Mouse (Mus musculus): ENCODE data around the gene Hhatl. TPM values are rescaled to one million over a fixed set of nuclear protein-coding genes. Genes with fewer than 3 reads are reported as not detected.

Gene Hhatl
- total RNA-seq, 2 experiments from 2014 or later = 20.0 to 21.3 TPM

DNA sequence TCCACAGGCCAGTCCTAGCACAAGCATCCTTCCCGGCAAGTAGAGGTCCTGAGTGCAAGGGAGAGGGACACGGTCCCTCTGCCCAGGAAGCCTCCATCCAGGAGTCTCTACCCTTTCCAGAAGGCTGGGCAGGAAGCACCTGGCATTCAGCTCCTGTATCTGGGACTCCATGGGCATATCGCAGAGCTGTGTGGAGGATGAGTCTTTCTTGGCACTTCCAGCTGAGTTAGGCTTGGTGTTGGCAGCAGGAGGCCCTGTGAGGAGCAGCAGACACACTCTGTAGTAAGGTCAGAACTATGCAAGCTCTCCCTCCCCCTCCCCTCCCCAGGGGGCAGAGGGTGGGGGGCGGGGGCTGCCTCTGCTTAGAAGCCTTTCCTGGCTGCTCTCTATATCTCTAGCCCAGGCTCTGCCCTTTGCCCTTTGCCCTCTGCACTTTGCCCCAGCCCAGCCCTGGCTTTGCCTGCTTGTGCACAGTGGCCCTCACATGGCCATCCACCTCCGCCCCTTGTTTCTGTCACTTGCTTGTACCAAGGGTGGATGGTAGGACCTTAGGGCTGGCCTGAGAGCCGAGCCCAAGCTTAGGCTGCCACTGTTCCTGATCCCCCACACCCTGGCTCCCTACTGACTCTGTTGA lies 6.7 kb upstream of the Hhatl start:
- intact Hi-C loops (cut with DNase I) = no loop called here
- DNase-seq (ENCODE audit: extremely low spot score in 1 of 2, low spot score in 2 of 2) = no peak
- no peak for TF ChIP-seq CTCF (IDR thresholded peaks at IDR 0.05)
- Histone ChIP-seq H3K4me3 (no peak overlapping the region), H3K27ac (no peak overlapping the region)

DNA sequence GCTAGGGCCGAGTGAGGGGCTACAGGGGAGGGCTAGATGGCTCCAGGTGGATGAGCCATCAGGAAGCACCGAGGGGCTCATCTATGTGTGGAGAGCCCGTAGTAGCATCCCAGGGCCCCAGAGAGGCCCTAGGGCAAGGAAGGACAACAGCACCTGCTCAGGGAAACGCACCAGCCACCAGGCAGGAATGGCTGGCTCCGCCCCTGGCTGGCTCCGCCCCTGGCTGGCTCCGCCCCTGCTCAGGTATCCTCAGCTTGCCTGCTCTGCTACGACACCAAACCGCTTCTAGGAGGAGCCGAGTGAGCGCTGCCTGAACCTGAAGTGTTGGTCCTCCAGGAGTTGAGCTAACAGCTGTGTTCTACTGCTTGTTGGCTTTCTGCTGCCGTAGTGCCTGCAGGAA lies 5.4 kb upstream of the Hhatl start:
- no peak overlapping the region for H3K4me3 ChIP-seq
- TF ChIP-seq CTCF (IDR thresholded peaks at IDR 0.05) = no peak
- no peak overlapping the region for H3K27ac ChIP-seq
- intact Hi-C loops (cut with DNase I) = no loop called here
- DNase-seq (ENCODE audit: extremely low spot score in 1 of 2, low spot score in 2 of 2) = no peak

DNA sequence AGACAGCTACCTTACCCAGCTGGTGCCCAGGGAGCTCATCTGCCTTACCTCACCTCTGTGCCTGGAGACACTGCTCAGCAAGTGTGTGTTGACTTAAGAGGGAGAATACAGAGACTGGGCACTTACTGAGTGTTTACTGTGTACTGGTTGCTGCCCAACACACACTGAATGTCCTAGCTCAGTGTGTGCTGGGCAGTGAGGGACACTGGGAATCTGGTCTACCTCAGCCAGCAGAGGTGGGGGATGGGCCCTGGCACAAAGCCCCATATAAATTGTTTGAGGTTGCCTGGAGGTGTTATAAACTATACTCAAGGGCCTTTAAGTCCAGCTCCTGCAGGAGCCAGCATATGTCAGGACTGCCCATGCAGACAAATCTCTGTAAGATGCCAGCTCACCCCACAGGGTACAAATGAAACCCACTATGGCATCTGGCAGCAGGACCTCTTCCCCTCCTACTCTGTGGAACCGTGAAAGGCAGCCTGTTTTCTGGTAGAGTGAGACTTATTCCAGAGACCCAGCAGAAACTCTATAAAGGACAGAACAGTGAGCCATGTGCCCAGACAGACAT lies 2.7 kb upstream of the Hhatl start:
- intact Hi-C loops (cut with DNase I) = loop anchor here (5.0 kb wide), 1 partner anchor 32 kb away; no protein-coding TSS in a partner anchor
- TF ChIP-seq CTCF (IDR thresholded peaks at IDR 0.05) = no peak
- Histone ChIP-seq H3K27ac (no peak overlapping the region), H3K4me3 (no peak overlapping the region)
- DNase-seq (ENCODE audit: extremely low spot score in 1 of 2, low spot score in 2 of 2) = no peak

DNA sequence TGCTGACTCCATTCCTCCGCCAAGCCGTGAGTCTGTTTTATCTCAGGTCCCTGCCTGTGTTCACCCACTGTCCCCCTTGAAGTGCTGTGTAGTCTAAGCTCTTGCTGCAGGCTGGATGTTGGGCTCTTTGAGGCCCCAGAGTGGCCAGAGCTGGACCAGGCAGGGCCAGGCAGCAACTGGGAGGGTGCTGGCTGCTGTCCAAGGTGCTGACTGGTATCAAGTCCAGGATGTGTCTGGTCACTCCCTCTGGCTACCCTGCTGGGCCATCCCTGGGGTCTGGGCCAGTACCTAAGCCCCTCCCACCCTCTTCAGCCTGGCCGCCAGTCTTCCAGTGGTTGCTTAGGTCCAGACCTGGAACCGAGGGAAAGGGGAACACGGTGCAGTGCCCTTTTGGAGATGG lies 1.1 kb downstream of the Hhatl start:
- peak; percentile 46 to 52 for DNase-seq (ENCODE audit: extremely low spot score in 1 of 2, low spot score in 2 of 2)
- H3K27ac ChIP-seq = peak overlapping the region; percentile 83
- peak overlapping the region; percentile 42 for H3K4me3 ChIP-seq
- no peak for TF ChIP-seq CTCF (IDR thresholded peaks at IDR 0.05)
- intact Hi-C loops (cut with DNase I) = loop anchor here (5.0 kb wide), 1 partner anchor 36 kb away; no protein-coding TSS in a partner anchor

DNA sequence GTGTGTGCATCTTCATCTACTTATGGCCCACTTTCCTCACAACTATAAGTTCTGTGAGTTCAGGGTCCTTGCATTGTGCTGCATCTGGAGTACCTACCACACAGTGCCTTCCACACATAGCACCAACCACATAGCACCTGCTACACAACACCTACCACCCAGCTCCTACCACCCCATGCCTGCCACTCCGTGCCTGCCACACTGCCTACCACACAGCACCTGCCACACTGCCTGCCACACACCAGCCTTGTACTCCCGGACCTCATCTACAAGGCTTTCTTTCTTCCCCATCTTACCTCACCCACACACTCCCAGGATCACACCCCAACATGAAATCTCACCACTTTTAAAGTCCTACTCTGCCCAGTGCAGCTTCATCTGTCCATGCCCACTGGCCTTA lies 5.9 kb downstream of the Hhatl start:
- TF ChIP-seq CTCF (IDR thresholded peaks at IDR 0.05) = no peak
- intact Hi-C loops (cut with DNase I) = no loop called here
- no peak overlapping the region for H3K4me3 ChIP-seq
- H3K27ac ChIP-seq = no peak overlapping the region
- DNase-seq (ENCODE audit: extremely low spot score in 1 of 2, low spot score in 2 of 2) = no peak

DNA sequence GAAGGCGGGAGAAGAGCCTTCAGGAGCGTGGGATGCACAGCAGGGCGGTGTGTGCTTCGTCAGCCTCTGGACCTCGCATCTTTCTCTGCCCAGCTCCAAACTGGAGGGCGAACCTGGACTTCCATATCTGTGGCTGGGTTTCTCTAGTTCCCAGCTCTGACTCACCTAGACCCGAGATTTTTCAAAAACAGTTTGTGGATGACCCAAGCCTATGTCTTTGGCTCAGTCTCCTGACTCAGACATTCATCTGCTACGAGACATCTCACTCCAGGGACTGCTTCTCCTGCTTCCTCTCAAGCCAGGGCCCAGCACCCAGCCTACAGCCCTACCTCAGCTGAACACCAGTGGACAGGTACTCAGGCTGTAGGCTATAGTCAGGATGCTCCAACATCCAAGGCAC lies 7.0 kb downstream of the Hhatl start:
- intact Hi-C loops (cut with DNase I) = no loop called here
- H3K4me3 ChIP-seq = no peak overlapping the region
- no peak for TF ChIP-seq CTCF (IDR thresholded peaks at IDR 0.05)
- H3K27ac ChIP-seq = no peak overlapping the region
- no peak for DNase-seq (ENCODE audit: extremely low spot score in 1 of 2, low spot score in 2 of 2)

DNA sequence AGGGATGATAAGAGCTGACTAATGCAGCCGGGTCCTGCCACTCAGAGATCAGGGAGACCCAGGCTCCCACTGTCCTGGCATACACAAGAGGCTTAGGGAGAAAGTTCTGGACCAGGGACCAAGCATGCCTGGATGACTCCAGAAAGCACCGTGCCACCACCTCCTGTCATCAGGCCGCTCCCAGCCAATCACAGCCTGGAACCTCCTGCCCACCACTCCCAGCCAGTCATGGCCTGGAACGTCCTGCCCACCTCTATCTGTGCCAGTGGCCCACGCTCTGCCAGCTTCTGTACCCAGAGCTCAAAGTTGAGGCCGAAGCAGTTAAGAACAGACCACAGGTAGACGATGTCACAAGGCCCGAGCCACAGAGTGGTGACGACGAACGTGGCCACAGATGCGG lies 7.5 kb downstream of the Hhatl start:
- DNase-seq (ENCODE audit: extremely low spot score in 1 of 2, low spot score in 2 of 2) = no peak
- no peak overlapping the region for H3K27ac ChIP-seq
- H3K4me3 ChIP-seq = no peak overlapping the region
- intact Hi-C loops (cut with DNase I) = no loop called here
- TF ChIP-seq CTCF (IDR thresholded peaks at IDR 0.05) = no peak

DNA sequence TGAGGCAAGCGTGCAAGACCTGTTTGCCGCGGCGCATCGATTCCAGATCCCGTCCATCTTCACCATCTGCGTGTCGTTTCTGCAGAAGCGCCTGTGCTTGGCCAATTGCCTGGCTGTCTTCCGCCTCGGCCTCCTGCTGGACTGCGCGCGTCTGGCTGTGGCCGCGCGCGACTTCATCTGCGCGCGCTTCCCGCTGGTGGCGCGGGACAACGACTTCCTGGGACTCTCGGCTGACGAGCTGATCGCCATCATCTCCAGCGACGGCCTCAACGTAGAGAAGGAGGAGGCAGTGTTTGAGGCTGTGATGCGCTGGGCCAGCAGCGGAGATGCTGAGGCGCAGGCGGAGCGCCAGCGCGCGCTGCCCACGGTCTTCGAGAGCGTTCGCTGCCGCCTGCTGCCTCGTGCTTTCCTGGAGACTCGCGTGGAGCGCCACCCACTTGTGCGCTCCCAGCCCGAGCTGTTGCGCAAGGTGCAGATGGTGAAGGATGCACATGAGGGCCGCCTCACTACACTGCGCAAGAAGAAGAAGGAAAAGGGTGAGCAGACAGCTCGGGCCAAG lies 14.2 kb downstream of the Hhatl start:
- H3K27ac ChIP-seq = peak overlapping the region; percentile 87
- intact Hi-C loops (cut with DNase I) = loop anchor here (1.0 kb wide), 1 partner anchor 48 kb away; no protein-coding TSS in a partner anchor
- no peak for TF ChIP-seq CTCF (IDR thresholded peaks at IDR 0.05)
- peak; percentile 76 to 83 for DNase-seq (ENCODE audit: extremely low spot score in 1 of 2, low spot score in 2 of 2)
- H3K4me3 ChIP-seq = peak overlapping the region; percentile 34

DNA sequence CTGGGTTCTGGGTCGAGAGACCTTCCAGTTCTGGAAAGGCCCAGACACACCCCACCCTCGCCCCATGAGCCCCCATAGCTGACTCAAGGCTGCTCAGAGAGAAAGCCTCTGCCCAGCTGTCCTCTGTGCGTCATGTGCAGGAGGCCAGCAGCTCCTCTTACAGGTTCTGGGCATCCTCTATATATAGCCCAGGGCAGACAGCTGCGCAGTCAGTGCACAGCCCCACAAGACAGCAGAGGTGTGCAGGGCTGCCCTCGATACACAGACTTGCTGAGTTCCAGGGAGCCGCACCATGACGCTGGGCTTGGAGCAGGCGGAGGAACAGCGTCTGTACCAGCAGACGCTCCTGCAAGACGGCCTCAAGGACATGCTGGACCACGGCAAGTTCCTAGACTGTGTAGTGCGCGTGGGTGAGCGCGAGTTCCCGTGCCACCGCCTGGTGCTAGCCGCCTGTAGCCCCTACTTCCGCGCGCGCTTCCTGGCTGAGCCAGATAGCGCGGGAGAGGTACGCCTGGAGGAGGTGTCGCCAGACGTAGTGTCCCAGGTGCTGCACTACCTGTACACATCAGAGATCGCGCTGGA lies 14.7 kb downstream of the Hhatl start, which contains the start of gene Klhl40:
Gene Klhl40, plus strand, starts transcription at position 124 of the 582 bp plus-strand sequence.
- DNase-seq (ENCODE audit: extremely low spot score in 1 of 2, low spot score in 2 of 2) = peak; percentile 48 to 74
- no peak for TF ChIP-seq CTCF (IDR thresholded peaks at IDR 0.05)
- peak within 1 kb of the TSS; percentile 34 for H3K4me3 ChIP-seq
- intact Hi-C loops (cut with DNase I) = loop anchor here (1.0 to 2.0 kb wide), 2 partner anchors 17 to 49 kb away; no protein-coding TSS in a partner anchor
- peak within 1 kb of the TSS; percentile 87 for H3K27ac ChIP-seq

DNA sequence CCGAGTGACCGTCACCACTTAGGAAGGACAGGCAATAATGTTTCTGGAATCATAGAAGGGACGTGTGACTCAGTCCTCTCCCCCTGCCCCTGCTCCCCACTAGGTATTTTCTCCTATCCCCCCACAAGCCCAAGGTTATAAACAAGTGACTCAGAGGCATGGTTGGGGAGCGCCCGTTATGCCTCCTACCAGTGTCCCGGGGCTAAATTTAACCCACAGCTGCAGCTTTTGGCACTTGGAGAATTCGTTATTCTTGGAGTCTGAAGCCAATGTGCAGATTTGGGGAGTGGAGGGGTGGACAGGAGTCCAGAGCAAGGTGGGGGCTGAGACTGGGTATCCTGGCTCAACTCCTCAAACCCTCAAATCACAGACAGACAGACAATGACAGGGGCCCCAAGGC lies 15.8 kb downstream of the Hhatl start:
- Histone ChIP-seq H3K4me3 (no peak overlapping the region), H3K27ac (peak overlapping the region; percentile 87)
- DNase-seq (ENCODE audit: extremely low spot score in 1 of 2, low spot score in 2 of 2) = peak in 1 of 2 experiments; percentile 51
- TF ChIP-seq CTCF (IDR thresholded peaks at IDR 0.05) = no peak
- intact Hi-C loops (cut with DNase I) = loop anchor here (2.0 kb wide), 1 partner anchor 16 kb away; no protein-coding TSS in a partner anchor

DNA sequence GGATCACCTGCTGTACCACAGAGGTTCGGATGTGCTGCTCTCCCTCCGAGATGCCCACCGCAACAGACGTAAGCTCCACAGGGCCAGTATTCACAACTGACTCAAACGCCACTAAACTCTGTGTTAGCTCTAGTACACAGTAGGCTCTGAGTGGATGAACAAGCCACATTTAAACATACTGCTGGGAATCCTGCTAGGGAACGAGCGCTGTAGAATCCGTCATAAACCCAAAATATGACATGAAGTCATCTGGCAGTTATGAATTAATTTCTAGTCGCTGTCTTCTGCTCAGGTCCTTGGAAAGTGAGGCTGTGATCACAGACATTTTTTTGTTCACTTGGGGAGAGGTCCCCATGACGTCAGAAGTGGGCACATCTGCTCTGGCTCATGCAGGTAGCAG lies 16.4 kb downstream of the Hhatl start:
- no peak for TF ChIP-seq CTCF (IDR thresholded peaks at IDR 0.05)
- no peak for DNase-seq (ENCODE audit: extremely low spot score in 1 of 2, low spot score in 2 of 2)
- H3K4me3 ChIP-seq = no peak overlapping the region
- intact Hi-C loops (cut with DNase I) = loop anchor here (2.0 kb wide), 1 partner anchor 15 kb away; no protein-coding TSS in a partner anchor
- peak overlapping the region; percentile 87 for H3K27ac ChIP-seq

DNA sequence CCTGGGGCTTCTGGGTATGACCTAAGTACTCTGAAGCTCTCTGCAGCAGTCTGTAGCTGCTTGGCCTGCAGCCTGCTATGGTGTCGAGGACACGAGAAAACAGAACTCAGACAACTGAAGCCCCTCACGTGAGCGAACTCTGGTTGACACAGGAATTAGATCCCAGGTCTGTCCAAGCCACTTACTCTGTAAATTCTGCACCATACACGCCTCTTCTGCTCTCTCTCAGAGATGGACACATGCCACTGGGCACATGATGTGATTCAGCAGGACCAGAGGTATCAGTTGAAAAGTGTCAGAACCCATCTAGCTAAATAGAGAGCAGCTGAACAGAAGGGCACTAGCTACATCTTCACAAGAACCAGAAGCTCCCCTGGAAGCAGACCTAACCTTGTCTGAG lies 19.9 kb downstream of the Hhatl start:
- DNase-seq (ENCODE audit: extremely low spot score in 1 of 2, low spot score in 2 of 2) = no peak
- intact Hi-C loops (cut with DNase I) = no loop called here
- Histone ChIP-seq H3K4me3 (no peak overlapping the region), H3K27ac (no peak overlapping the region)
- no peak for TF ChIP-seq CTCF (IDR thresholded peaks at IDR 0.05)

Measured in left cerebral cortex, adult 2 months (tissue).